Mouse (Mus musculus) myocyte (in vitro differentiated cells): ENCODE measurements at regions not wholly inside any gene's neighbourhood (a gene's known extent, or its start where the extent isn't known, plus 50 kb on each side); places are given as distances from the start of the nearest gene placed in this dataset.
A peak's percentile ranks its signal among the peaks of the same experiment; 100 is the strongest.

Source experiments
- H3K27me3 ChIP-seq: one replicate; pipeline ENCODE4 v1.6.1; 2011; ENCODE audit not compliant: control insufficient read depth, insufficient read depth, insufficient read length
- H3K36me3 ChIP-seq: one replicate; pipeline ENCODE4 v1.6.1; 2011; ENCODE audit not compliant: control insufficient read depth, insufficient read depth
- H3K4me2 ChIP-seq: one replicate; pipeline ENCODE4 v1.6.1; 2011; ENCODE audit warnings: low read depth, control low read depth
- H3K4me3 ChIP-seq: one replicate; pipeline ENCODE4 v1.5.1; 2011; ENCODE audit warnings: mild to moderate bottlenecking, control low read depth, moderate library complexity
- H3K79me2 ChIP-seq: one replicate; pipeline ENCODE4 v1.6.1; 2011; ENCODE audit not compliant: control insufficient read depth, insufficient read depth
- H3ac ChIP-seq: one replicate; pipeline ENCODE4 v1.6.1; 2011; ENCODE audit not compliant: control insufficient read depth, insufficient read length
- CEBPB ChIP-seq: IDR thresholded peaks from 2 replicates; pipeline ENCODE4 v1.6.1; 2011; ENCODE audit warnings: mild to moderate bottlenecking, moderate library complexity; ENCODE audit not compliant: poor library complexity, insufficient read depth, severe bottlenecking
- E2F4 ChIP-seq: IDR thresholded peaks from one replicate; pipeline ENCODE4 v1.6.1; 2011; ENCODE audit warnings: mild to moderate bottlenecking, control low read depth, moderate library complexity; ENCODE audit not compliant: insufficient read depth
- MAX ChIP-seq: IDR thresholded peaks from one replicate; pipeline ENCODE4 v1.6.1; 2011; ENCODE audit warnings: low read depth, mild to moderate bottlenecking, control low read depth
- MYOD1 ChIP-seq, 3 experiments: IDR thresholded peaks; one replicate each; pipeline ENCODE4 v1.6.1; 2011; ENCODE audit warnings: control low read depth in 2 of 3, low read depth in 2 of 3, mild to moderate bottlenecking in 2 of 3, moderate library complexity in 1 of 3; ENCODE audit not compliant: insufficient read length in 2 of 3, control insufficient read depth in 1 of 3
- MYOG ChIP-seq, 3 experiments: IDR thresholded peaks; one replicate each; pipeline ENCODE4 v1.6.1; 2011; ENCODE audit warnings: control low read depth in 2 of 3, low read depth in 2 of 3, mild to moderate bottlenecking in 2 of 3; ENCODE audit not compliant: insufficient read length in 2 of 3, control insufficient read depth in 1 of 3, insufficient read depth in 1 of 3
- POLR2A ChIP-seq: IDR thresholded peaks from one replicate; pipeline ENCODE4 v1.6.1; 2011; ENCODE audit warnings: low read depth, mild to moderate bottlenecking, control low read depth, moderate library complexity; ENCODE audit not compliant: insufficient read length
- POLR2AphosphoS2 ChIP-seq: IDR thresholded peaks from one replicate; pipeline ENCODE4 v1.6.1; 2011; ENCODE audit warnings: low read depth, control low read depth; ENCODE audit not compliant: insufficient read length
- REST ChIP-seq: IDR thresholded peaks from one replicate; pipeline ENCODE4 v1.6.1; 2011; ENCODE audit warnings: mild to moderate bottlenecking, control low read depth, moderate library complexity; ENCODE audit not compliant: insufficient read depth, insufficient read length
- SRF ChIP-seq: IDR thresholded peaks from one replicate; pipeline ENCODE4 v1.6.1; 2011; ENCODE audit warnings: low read depth; ENCODE audit not compliant: control insufficient read depth, insufficient read length
- TCF12 ChIP-seq: IDR thresholded peaks from one replicate; pipeline ENCODE4 v1.6.1; 2011; ENCODE audit warnings: mild to moderate bottlenecking, control low read depth; ENCODE audit not compliant: poor library complexity, insufficient read depth, severe bottlenecking
- TCF3 ChIP-seq: IDR thresholded peaks from one replicate; pipeline ENCODE4 v1.6.1; 2011; ENCODE audit warnings: low read depth, control low read depth; ENCODE audit not compliant: insufficient read length
- USF1 ChIP-seq: IDR thresholded peaks from one replicate; pipeline ENCODE4 v1.6.1; 2011; ENCODE audit warnings: low read depth, mild to moderate bottlenecking, control low read depth, moderate library complexity

GRCm38 (mm10) chr3:60796207-60796606, 206.4 kb upstream of the P2ry1 start:
- no peaks in the 10 kb centered on the region for H3K36me3 ChIP-seq
- no peak overlapping the region for H3K4me3 ChIP-seq
- H3K79me2 ChIP-seq, result no peaks in the 10 kb centered on the region
- no peak overlapping the region for H3ac ChIP-seq
- TF ChIP-seq POLR2AphosphoS2 (no peak), MYOD1 (IDR thresholded peaks at IDR 0.05; ENCODE audit: control insufficient read depth in 1 of 3, insufficient read length in 2 of 3, low read depth in 2 of 3) (no peak), POLR2A (no peak), SRF (no peak)
- no peak overlapping the region for H3K4me2 ChIP-seq
- no peaks in the 10 kb centered on the region for H3K27me3 ChIP-seq

- TF ChIP-seq REST (no peak), CEBPB (no peak), MAX (no peak), USF1 (no peak), TCF12 (no peak)
- Histone ChIP-seq H3K4me3 (no peak overlapping the region), H3K36me3 (no peaks in the 10 kb centered on the region), H3K4me2 (no peak overlapping the region), H3K27me3 (no peaks in the 10 kb centered on the region), H3K79me2 (no peaks in the 10 kb centered on the region), H3ac (no peak overlapping the region)
These were observed 204.8 kb upstream of the P2ry1 start for GRCm38 (mm10) chr3:60797808-60798207.

- Histone ChIP-seq H3K4me3 (no peak overlapping the region), H3ac (no peak overlapping the region), H3K27me3 (no peaks in the 10 kb centered on the region), H3K4me2 (no peak overlapping the region), H3K79me2 (no peaks in the 10 kb centered on the region), H3K36me3 (no peaks in the 10 kb centered on the region)
- TF ChIP-seq POLR2AphosphoS2 (no peak), CEBPB (no peak), POLR2A (no peak), MYOG (IDR thresholded peaks at IDR 0.05; ENCODE audit: control insufficient read depth in 1 of 3, insufficient read depth in 1 of 3, insufficient read length in 2 of 3, low read depth in 2 of 3) (no peak), TCF12 (no peak), SRF (no peak), MYOD1 (IDR thresholded peaks at IDR 0.05; ENCODE audit: control insufficient read depth in 1 of 3, insufficient read length in 2 of 3, low read depth in 2 of 3) (no peak), MAX (no peak), E2F4 (no peak), REST (no peak), TCF3 (no peak), USF1 (no peak)
These were observed 204.1 kb upstream of the P2ry1 start for GRCm38 (mm10) chr3:60798461-60798860.

GRCm38 (mm10) chr3:60798862-60799261, 203.7 kb upstream of the P2ry1 start:
- H3ac ChIP-seq, result no peak overlapping the region
- no peaks in the 10 kb centered on the region for H3K27me3 ChIP-seq
- TF ChIP-seq REST, result no peak
- TF ChIP-seq USF1, result no peak
- no peaks in the 10 kb centered on the region for H3K79me2 ChIP-seq
- H3K4me2 ChIP-seq, result no peak overlapping the region
- no peaks in the 10 kb centered on the region for H3K36me3 ChIP-seq
- H3K4me3 ChIP-seq, result no peak overlapping the region

- H3K4me2 ChIP-seq, result no peak overlapping the region
- no peaks in the 10 kb centered on the region for H3K27me3 ChIP-seq
- H3K79me2 ChIP-seq, result no peaks in the 10 kb centered on the region
- no peak overlapping the region for H3ac ChIP-seq
- no peak for TF ChIP-seq POLR2A
- peak in 1 of 3 experiments; percentile 23 for TF ChIP-seq MYOD1 (IDR thresholded peaks at IDR 0.05; ENCODE audit: control insufficient read depth in 1 of 3, insufficient read length in 2 of 3, low read depth in 2 of 3)
- TF ChIP-seq MAX, result no peak
- TF ChIP-seq REST, result no peak
- TF ChIP-seq MYOG (IDR thresholded peaks at IDR 0.05; ENCODE audit: control insufficient read depth in 1 of 3, insufficient read depth in 1 of 3, insufficient read length in 2 of 3, low read depth in 2 of 3), result no peak
- no peak for TF ChIP-seq E2F4
- no peak for TF ChIP-seq SRF
- H3K4me3 ChIP-seq, result no peak overlapping the region
- H3K36me3 ChIP-seq, result no peaks in the 10 kb centered on the region
These were observed 197.8 kb upstream of the P2ry1 start for GRCm38 (mm10) chr3:60804711-60805293.

- Histone ChIP-seq H3K27me3 (no peaks in the 10 kb centered on the region), H3K36me3 (no peaks in the 10 kb centered on the region), H3K4me3 (no peak overlapping the region), H3ac (no peak overlapping the region), H3K79me2 (no peaks in the 10 kb centered on the region), H3K4me2 (peak overlapping the region; percentile 12)
- no peak for TF ChIP-seq POLR2A
- TF ChIP-seq CEBPB, result peak; percentile 19; the same call in 1 of the 2 replicates
- peak in 1 of 3 experiments; percentile 7 for TF ChIP-seq MYOD1 (IDR thresholded peaks at IDR 0.05; ENCODE audit: control insufficient read depth in 1 of 3, insufficient read length in 2 of 3, low read depth in 2 of 3)
- TF ChIP-seq USF1, result peak; percentile 81
These were observed 190.7 kb upstream of the P2ry1 start for GRCm38 (mm10) chr3:60811924-60812323.
